Mouse (Mus musculus): ENCODE measurements around the gene Ddah2.

Ddah2 gene

GRCm38 (mm10) chr17:35050126-35050750, 8.6 kb upstream of the Ddah2 start:
- peak in 1 of 2 experiments; percentile 55 for DNase-seq (ENCODE audit: low read depth in 1 of 2, low spot score in 2 of 2)

DNA sequence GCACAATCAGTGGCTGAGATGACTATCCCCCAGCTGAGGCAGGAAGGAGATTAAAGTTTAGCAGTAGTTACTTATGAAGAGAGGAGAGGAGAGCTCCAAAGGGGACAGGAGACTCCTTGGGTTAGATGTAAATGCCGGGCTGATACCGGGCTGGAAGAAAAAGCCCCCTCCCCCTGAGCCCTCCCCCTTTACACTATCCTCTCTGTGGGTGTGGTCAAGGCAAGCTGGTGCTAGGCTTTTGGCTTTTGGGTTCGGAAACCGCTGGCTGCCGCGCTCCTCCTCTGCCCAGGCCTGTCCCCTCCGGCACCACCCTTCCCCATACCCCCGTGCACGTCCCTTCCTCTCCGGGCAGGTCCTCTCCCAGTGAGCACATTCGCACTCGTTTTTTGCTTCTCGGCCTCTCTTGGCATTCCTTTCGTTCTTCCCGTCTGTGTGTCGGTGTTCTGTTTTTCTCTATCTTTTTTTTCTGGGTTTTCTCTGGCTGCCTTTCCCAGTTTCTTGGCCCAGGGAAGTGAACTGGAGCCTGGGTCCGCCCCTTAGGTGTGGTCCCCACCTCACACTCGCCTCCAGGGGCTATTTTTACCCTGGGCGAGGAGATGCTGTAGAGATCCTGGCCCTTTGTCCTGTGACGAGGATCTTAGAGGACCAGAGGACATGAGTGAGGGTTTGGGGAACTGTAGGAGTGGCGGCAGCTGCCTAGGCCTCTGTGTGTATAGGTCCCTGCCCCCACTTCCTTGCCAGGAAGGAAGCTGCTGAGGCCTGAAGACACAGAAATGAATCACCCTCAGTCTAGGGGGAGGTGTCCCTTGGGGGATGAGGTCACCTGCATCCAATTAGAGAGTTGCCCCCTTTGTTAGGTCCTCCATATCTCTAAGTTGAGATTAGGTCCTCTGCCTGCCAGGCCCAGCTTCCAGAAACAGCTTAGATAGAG, 7.4 kb upstream of the Ddah2 start:
- DNase-seq (ENCODE audit: low read depth in 1 of 2, low spot score in 2 of 2): peak; percentile 55 to 56

DNA sequence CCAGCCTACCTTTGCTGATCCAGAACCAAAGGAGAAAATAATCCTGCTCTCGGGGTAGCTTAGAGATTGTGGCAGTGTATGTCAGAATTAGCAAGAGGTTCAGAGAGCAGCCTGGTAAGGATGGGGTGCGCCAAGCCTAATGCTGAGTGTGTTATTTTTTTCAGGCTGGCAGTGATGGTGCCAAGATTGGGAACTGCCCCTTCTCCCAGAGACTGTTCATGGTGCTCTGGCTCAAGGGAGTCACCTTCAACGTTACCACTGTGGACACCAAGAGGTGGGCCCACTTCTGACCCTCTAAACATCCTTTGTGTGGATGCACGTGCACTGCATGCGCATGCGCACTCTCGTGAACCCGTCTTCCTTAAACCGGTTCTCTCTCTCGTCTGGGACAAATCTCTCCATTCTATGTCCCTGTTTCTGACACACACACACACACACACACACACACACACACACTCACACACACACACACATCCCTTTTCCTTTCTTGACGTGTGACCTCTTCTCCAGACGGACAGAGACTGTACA, 6.5 kb upstream of the Ddah2 start:
- no peak for DNase-seq (ENCODE audit: low read depth in 1 of 2, low spot score in 2 of 2)

DNA sequence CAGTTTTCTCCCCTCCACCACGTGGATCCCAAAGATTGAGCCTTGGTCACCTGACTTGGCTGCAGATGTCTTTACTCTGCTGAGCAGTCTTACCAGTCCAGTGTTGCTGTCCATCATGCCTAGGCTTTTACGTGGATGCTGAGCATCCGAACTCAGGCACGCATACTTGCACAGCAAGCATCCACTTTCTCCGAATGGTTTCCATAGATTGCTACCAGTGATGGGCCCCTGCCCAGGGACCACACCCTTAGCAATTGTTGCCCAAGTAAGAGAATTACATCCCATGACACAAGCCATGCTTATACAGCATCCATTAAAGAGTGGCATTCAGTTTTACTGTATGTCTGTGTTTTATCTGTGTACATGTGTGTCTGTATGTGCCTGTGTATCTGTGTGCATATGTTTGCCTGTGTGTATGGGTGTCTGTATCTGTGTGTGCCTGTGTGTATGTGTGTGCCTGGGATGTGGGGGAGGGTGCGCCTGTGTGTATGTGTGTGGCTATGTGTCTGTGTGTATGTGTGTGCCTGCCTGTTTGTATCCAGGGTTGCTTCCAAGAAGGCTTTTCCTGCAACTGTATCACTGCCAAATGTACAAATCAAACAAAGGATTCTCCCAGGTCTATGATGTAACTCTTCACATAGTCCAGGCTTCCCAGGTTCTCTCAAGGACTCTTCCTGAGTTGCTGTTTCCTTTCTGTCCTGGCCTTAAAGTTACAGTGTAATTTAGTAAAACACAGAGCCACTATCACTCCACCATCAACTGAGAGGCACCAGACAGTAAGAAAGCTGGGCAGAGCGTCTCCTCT, 2.9 kb upstream of the Ddah2 start:
- no peak for DNase-seq (ENCODE audit: low read depth in 1 of 2, low spot score in 2 of 2)

- DNase-seq (ENCODE audit: low read depth in 1 of 2, low spot score in 2 of 2): no peak
Observed at GRCm38 (mm10) chr17:35057090-35057489, 1.7 kb upstream of the Ddah2 start.

- no peak for DNase-seq (ENCODE audit: low read depth in 1 of 2, low spot score in 2 of 2)
Observed at GRCm38 (mm10) chr17:35058316-35058715, 519 bp upstream of the Ddah2 start.

DNA sequence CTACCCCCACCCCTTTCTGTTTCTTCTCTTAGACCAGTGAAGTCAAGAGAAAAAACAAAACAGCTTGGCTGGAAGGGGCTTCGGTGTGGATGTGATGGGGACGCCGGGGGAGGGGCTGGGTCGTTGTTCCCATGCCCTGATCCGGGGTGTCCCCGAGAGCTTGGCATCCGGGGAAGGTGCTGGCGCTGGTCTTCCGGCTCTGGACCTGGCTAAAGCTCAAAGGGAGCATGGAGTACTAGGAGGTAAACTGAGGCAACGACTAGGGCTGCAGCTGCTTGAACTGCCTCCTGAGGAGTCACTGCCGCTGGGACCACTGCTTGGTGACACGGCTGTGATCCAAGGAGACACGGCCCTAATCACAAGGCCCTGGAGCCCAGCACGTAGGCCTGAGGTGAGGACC, 1.2 kb downstream of the Ddah2 start:
- DNase-seq (ENCODE audit: low read depth in 1 of 2, low spot score in 2 of 2): no peak

DNA sequence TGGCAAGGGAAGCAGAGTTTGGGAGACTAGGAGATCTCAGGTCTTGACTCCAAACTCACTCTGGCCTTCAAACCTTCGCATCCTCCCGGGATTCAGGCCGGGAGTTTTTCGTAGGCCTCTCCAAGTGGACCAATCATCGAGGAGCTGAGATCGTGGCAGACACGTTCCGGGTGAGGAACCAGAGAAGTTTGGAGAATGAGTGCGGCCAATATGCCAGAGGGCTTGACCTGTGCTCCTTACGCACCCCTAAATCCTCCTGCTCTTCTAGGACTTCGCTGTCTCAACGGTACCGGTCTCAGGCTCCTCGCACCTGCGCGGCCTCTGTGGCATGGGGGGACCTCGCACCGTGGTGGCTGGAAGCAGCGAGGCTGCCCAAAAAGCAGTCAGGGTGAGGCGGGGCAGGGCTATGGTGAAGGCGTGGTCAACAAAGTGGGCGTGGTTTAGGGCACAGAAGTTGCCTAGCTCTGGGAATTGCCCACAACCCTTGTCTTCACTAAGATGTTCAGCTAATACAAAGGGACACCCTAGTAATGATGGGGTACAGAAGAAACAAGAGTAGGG, 2.0 kb downstream of the Ddah2 start:
- no peak for DNase-seq (ENCODE audit: low read depth in 1 of 2, low spot score in 2 of 2)

GRCm38 (mm10) chr17:35061299-35061698, 2.5 kb downstream of the Ddah2 start:
- DNase-seq (ENCODE audit: low read depth in 1 of 2, low spot score in 2 of 2): no peak

DNA sequence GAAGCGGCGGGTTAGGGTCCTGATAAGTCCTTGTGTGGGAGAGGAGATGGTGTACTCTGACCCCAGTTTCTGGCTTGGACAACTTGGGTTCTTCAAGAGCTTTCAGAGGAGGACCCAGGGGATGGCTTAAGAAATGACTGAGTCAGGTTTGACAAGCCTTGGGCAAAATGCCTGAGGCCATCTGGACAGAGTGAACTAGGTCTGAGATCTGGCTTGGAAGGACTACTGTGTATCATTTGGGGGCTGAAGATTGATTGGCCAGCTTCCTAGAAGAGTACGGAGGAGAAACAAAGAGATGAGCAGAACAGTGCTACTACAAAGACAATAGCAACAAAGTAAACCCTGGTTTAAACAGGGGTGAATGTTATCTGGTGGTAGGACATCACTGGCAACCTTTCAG, 4.6 kb downstream of the Ddah2 start:
- no peak for DNase-seq (ENCODE audit: low read depth in 1 of 2, low spot score in 2 of 2)

- DNase-seq (ENCODE audit: low read depth in 1 of 2, low spot score in 2 of 2): no peak
Observed at GRCm38 (mm10) chr17:35064378-35064877, 5.6 kb downstream of the Ddah2 start.

GRCm38 (mm10) chr17:35064951-35065947, 6.4 kb downstream of the Ddah2 start, which contains the start of gene Ly6g6c:
Ly6g6c (plus strand) TSS chr17:35065388.
- no peak for DNase-seq (ENCODE audit: low read depth in 1 of 2, low spot score in 2 of 2)

DNA sequence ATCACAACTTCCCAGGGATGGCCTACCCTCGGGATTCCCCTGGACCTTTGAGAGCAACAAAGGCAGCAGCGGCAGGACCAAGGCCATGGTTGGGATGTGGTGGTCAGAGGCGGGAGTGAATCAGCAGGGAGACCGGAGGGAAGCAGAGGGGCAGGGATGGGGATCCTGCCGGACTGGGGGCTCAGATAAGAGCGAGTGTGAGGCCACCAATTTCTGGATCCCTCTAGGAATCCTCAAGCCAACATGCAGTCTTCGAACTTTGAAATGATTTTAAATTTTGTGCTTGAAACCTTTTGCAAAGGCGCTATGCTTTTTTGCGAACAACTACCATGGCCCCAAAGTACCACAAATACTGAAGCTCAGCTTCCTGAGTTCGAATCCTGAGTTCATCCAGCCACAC, 7.2 kb downstream of the Ddah2 start, which contains the start of gene Mpig6b:
Mpig6b (minus strand) TSS at position 101 of the 400 bp plus-strand sequence.
- DNase-seq (ENCODE audit: low read depth in 1 of 2, low spot score in 2 of 2): no peak

GRCm38 (mm10) chr17:35068213-35068914, 9.5 kb downstream of the Ddah2 start:
- no peak for DNase-seq (ENCODE audit: low read depth in 1 of 2, low spot score in 2 of 2)

DNA sequence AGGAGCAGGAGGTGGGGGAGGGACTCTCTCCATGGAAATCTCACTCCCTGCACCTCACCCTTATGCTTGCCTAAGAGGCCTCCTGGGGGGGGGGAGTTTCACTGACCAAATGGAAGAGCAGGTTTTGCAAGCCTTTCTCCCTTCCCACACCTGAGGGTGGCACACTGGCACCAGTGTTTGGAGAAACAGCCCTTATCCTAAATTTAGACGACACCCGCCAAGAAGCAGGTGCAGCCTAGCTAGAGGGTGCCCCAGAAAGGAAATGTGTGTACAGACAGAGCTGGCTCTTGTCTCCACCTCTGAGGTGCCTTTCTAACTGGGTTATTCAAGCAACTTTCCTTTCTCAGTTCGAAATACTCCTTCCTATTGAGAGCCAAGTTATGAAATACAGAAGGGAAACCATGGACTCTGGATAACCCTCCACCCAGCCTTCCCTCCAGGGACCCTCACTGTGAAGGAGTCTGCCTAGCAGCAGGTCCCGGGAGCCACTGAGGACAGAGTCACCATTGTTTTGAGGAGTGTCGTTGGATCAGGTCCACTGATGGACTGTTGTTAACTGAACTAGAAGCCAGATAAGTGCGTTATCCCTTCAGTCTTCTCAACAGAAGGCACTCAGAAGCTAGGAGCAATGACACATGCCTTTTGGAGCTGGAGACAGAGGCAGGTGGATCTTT, 11.9 kb downstream of the Ddah2 start:
- DNase-seq (ENCODE audit: low read depth in 1 of 2, low spot score in 2 of 2): no peak

- DNase-seq (ENCODE audit: low read depth in 1 of 2, low spot score in 2 of 2): no peak
Observed at GRCm38 (mm10) chr17:35071454-35071853, 12.6 kb downstream of the Ddah2 start.

- DNase-seq (ENCODE audit: low read depth in 1 of 2, low spot score in 2 of 2): no peak
Observed at GRCm38 (mm10) chr17:35074097-35074496, 15.3 kb downstream of the Ddah2 start.

DNA sequence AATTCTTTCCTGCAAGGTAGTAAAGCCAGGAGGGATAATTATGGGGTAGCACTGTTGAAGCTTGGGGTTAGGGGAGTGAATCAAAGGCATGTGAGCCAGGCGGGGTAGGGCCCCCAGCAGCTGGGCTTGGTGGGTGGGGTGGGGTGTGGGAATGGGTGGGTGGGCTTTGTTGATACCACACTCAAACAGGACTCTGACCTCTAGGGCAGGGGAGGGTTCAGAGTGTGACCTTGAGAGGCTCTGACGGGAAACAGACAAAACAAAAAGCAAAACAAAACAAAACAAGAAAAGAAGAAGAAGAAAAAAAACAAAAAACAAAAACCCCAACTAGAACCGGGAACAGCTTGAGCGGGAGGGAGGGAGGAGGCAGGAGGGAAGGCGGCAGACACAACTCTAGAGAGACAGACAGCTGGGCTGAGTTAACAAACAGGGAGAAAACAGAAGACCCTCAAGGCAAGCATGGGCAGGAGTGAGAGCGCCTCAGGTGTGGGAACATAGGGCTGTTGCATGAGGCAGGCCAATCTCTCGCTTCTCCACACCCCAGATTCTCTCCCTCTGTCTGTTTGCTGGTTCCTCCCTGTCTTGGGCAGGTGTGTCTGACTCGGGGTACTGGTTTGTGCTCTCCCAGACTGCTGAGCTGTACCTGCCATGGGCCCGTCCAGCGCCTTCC, 17.8 kb downstream of the Ddah2 start, which contains the start of gene Ly6g6e:
Ly6g6e (plus strand) TSS at position 396 of the 670 bp plus-strand sequence.
- no peak for DNase-seq (ENCODE audit: low read depth in 1 of 2, low spot score in 2 of 2)
